Mouse (Mus musculus) layer of hippocampus, adult 8-10 months (tissue): ENCODE data around the gene Stk11. TPM values are rescaled to one million over a fixed set of nuclear protein-coding genes. Genes with fewer than 3 reads are reported as not detected.

ENCODE experiments used
- DNase-seq, 2 experiments: peaks; one replicate each; pipeline ENCODE4 v3.0.0; 2022; ENCODE audit warnings: low spot score in 2 of 2
- total RNA-seq, 4 experiments: library from RNA; stranded (reverse); gene quantifications; 2 replicates each; pipeline ENCODE4 v1.2.4; 2022

Stk11 gene
- total RNA-seq, 4 experiments from 2014 or later: 94.2 to 111 (median 96.5) TPM

- DNase-seq: no peak
These were observed 14.2 kb downstream of the Stk11 start for GRCm38 (mm10) chr10:80129846-80130245.

- DNase-seq: no peak
These were observed 14.9 kb downstream of the Stk11 start for GRCm38 (mm10) chr10:80130403-80131031.

GRCm38 (mm10) chr10:80131316-80131951 lies 15.8 kb downstream of the Stk11 start:
- peak in 1 of 2 experiments; percentile 65 for DNase-seq

GRCm38 (mm10) chr10:80131952-80132350 lies 16.3 kb downstream of the Stk11 start:
- DNase-seq: no peak

- no peak for DNase-seq
These were observed 17.7 kb downstream of the Stk11 start for GRCm38 (mm10) chr10:80133226-80133849.

GRCm38 (mm10) chr10:80134421-80134820 lies 18.8 kb downstream of the Stk11 start:
- DNase-seq: no peak

- DNase-seq: no peak
These were observed 19.6 kb downstream of the Stk11 start for GRCm38 (mm10) chr10:80135161-80135560.

- no peak for DNase-seq
These were observed 20.0 kb downstream of the Stk11 start for GRCm38 (mm10) chr10:80135641-80136040.

GRCm38 (mm10) chr10:80136179-80136951 lies 20.8 kb downstream of the Stk11 start:
- no peak for DNase-seq

- DNase-seq: no peak
These were observed 21.5 kb downstream of the Stk11 start for GRCm38 (mm10) chr10:80136952-80137625.

GRCm38 (mm10) chr10:80137626-80138552 lies 22.3 kb downstream of the Stk11 start:
- DNase-seq: peak in 1 of 2 experiments; percentile 54

- peak in 1 of 2 experiments; percentile 76 for DNase-seq
These were observed 23.2 kb downstream of the Stk11 start, which contains the start of gene Atp5d for GRCm38 (mm10) chr10:80138553-80139438. TSS of gene Atp5d (plus strand) at chr10:80138632.

- DNase-seq: no peak
These were observed 23.8 kb downstream of the Stk11 start for GRCm38 (mm10) chr10:80139439-80139775.

- DNase-seq: no peak
These were observed 24.5 kb downstream of the Stk11 start for GRCm38 (mm10) chr10:80139975-80140665.

- DNase-seq: no peak
These were observed 25.0 kb downstream of the Stk11 start, which contains the start of gene Cbarp for GRCm38 (mm10) chr10:80140666-80141035. TSS of gene Cbarp (minus strand) at chr10:80140835.

GRCm38 (mm10) chr10:80141243-80141642 lies 25.6 kb downstream of the Stk11 start:
- peak; percentile 96 to 97 for DNase-seq

GRCm38 (mm10) chr10:80141786-80142529 lies 26.4 kb downstream of the Stk11 start:
- DNase-seq: peak; percentile 94 to 95

GRCm38 (mm10) chr10:80142530-80142925 lies 26.9 kb downstream of the Stk11 start:
- no peak for DNase-seq
